Mouse (Mus musculus) embryonic fibroblast, embryonic 13.5 days (primary cell): ENCODE measurements around the gene Polr2i. TPM values are rescaled to one million over a fixed set of nuclear protein-coding genes. Genes with fewer than 3 reads are reported as not detected.
"Not testable (repeated sequence)": the region's sequence is repeated elsewhere in the genome, so short reads cannot be mapped to it uniquely, and the experiment has no call there.

ENCODE experiments used
- H3K27ac ChIP-seq: 2 replicates; pipeline ENCODE4 v1.5.1; 2012; ENCODE audit warnings: low read length, control low read depth, inconsistent platforms; ENCODE audit not compliant: insufficient read depth
- H3K4me1 ChIP-seq: 2 replicates; pipeline ENCODE4 v1.6.1; 2011; ENCODE audit warnings: low read length; ENCODE audit not compliant: control insufficient read depth, insufficient read depth
- H3K4me3 ChIP-seq: 2 replicates; pipeline ENCODE4 v1.5.1; 2011; ENCODE audit warnings: mild to moderate bottlenecking, control low read depth, low read length; ENCODE audit not compliant: insufficient read depth
- CTCF ChIP-seq: IDR thresholded peaks from 2 replicates; pipeline ENCODE4 v1.5.1; 2011; ENCODE audit warnings: mild to moderate bottlenecking, control low read depth, low read length, moderate library complexity, borderline replicate concordance; ENCODE audit not compliant: insufficient read depth
- POLR2A ChIP-seq: IDR thresholded peaks from 2 replicates; pipeline ENCODE4 v1.6.1; 2011; ENCODE audit warnings: low read depth, mild to moderate bottlenecking, control low read depth, low read length, moderate library complexity
- polyA plus RNA-seq: library from polyadenylated mRNA; stranded (reverse); fragments of >200 nt; gene quantifications from 2 replicates; pipeline ENCODE4 v1.2.4, GENCODE M21; 2011; ENCODE audit warnings: low read depth; ENCODE audit not compliant: missing spikeins, insufficient read length

Polr2i gene
- polyA plus RNA-seq, 1 experiment, result 53.4 TPM

GRCm38 (mm10) chr7:30220008-30220356 lies 11.8 kb upstream of the Polr2i start:
- TF ChIP-seq CTCF, result no peak
- no peak for TF ChIP-seq POLR2A

DNA sequence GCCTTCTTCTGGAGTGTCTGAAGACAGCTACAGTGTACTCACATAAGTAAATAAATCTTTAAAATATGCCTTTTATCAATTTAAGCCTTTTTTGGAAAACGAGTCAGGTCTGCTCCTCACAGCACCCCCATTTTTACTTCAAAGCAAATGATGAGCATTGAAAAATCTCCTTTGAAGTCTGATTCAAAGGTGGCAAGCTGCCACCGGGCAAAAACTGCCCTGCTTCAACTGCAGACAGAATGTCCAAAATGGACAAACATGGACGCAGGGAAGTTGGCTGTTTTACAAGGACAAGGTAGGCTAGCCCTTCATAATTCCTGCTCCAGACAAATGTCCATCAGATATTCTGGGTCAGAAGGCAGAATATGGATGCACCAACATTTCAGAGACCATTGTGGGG lies 10.3 kb upstream of the Polr2i start:
- no peaks in the 10 kb centered on the region for H3K4me1 ChIP-seq
- TF ChIP-seq CTCF, result no peak
- no peak for TF ChIP-seq POLR2A
- no peak overlapping the region for H3K4me3 ChIP-seq
- H3K27ac ChIP-seq, result no peak overlapping the region

More at GRCm38 (mm10) chr7:30220008-30220356, 11.8 kb upstream of the Polr2i start:
- Histone ChIP-seq H3K4me1 (no peaks in the 10 kb centered on the region), H3K27ac (no peak overlapping the region), H3K4me3 (no peak overlapping the region; the same call in 1 of the 2 replicates)

DNA sequence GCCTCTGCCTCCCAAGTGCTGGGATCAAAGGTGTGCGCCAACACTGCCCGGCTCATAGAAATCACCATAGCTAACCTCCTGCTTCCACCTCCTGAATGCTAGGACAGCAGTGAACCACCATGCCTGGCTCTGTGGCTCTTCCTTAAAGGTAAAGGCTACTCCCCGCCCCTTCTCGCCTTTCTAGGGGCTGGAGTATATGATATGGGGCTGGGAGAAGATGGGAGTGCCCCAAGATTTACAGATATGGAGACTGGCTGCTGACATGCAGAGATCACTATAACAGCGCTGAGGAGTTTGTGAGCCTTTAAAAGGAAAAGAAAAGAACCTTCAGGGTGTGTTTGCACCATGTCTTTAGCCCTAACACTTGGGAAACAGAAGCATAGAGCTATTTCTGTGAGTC lies 9.5 kb upstream of the Polr2i start:
- no peak for TF ChIP-seq POLR2A
- TF ChIP-seq CTCF, result no peak
- H3K27ac ChIP-seq, result no peak overlapping the region
- no peaks in the 10 kb centered on the region for H3K4me1 ChIP-seq
- no peak overlapping the region for H3K4me3 ChIP-seq

DNA sequence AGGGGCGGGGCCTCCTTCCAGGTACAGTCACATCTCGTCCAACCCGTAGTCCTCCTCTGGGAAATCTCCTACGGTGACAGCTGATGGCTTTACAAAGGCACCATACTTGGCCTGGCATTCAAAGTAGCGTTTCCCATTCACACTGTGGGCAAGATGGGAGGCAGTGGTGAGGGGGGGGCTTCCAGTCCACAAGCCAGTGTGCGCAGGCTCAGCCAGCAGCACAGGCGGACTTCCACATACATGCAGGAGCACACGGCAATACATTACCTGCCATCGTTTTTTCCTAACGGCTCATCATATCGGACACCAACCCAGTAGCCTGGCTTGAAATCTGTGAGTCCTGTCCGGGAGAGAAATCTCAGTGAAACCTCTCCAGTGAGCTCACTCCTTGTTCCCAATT lies 7.5 kb upstream of the Polr2i start:
- Histone ChIP-seq H3K4me3 (no peak overlapping the region), H3K27ac (no peak overlapping the region), H3K4me1 (no peaks in the 10 kb centered on the region)
- TF ChIP-seq POLR2A, result no peak
- no peak for TF ChIP-seq CTCF

GRCm38 (mm10) chr7:30231328-30231668 lies 450 bp upstream of the Polr2i start:
- Histone ChIP-seq H3K4me3 (peak overlapping the region; percentile 68), H3K4me1 (no peaks in the 10 kb centered on the region; the same call in 1 of the 2 replicates), H3K27ac (no peak overlapping the region)
- no peak for TF ChIP-seq CTCF
- TF ChIP-seq POLR2A, result no peak

DNA sequence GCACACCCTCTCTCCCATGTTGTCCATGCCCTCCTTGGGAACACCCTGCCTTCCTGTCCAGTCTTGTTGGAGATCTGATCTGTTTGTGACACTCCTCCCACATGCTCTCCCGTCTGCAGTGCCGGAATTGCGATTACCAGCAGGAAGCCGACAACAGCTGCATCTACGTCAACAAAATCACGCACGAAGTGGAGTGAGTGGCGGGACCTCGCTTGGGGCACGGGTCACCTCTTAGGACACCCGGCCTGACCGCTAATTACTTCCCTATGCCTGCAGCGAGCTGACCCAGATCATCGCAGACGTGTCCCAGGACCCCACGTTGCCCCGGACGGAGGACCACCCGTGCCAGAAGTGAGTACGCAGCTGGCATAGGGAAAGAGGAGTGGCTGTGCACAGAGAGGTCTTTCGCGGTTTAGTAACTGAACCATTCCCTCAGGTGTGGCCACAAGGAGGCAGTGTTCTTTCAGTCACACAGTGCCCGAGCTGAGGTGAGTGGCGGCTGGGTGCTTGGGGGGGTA lies 942 bp downstream of the Polr2i start:
- peak overlapping the region; percentile 63 for H3K4me3 ChIP-seq
- TF ChIP-seq POLR2A, result no peak
- peak; percentile 52; the same call in 1 of the 2 replicates for TF ChIP-seq CTCF
- H3K4me1 ChIP-seq, result no peaks in the 10 kb centered on the region; the same call in 1 of the 2 replicates
- no peak overlapping the region for H3K27ac ChIP-seq

- no peak for TF ChIP-seq CTCF
- TF ChIP-seq POLR2A, result no peak
- no peaks in the 10 kb centered on the region; the same call in 1 of the 2 replicates for H3K4me1 ChIP-seq
- H3K4me3 ChIP-seq, result no peak overlapping the region
- H3K27ac ChIP-seq, result no peak overlapping the region
Measured at GRCm38 (mm10) chr7:30233387-30233786, 1.6 kb downstream of the Polr2i start.

- H3K4me1 ChIP-seq, result no peaks in the 10 kb centered on the region; the same call in 1 of the 2 replicates
- TF ChIP-seq CTCF (no peak), POLR2A (no peak)
- no peak overlapping the region for H3K27ac ChIP-seq
- H3K4me3 ChIP-seq, result no peak overlapping the region
Measured at GRCm38 (mm10) chr7:30234276-30234858, 2.6 kb downstream of the Polr2i start.

DNA sequence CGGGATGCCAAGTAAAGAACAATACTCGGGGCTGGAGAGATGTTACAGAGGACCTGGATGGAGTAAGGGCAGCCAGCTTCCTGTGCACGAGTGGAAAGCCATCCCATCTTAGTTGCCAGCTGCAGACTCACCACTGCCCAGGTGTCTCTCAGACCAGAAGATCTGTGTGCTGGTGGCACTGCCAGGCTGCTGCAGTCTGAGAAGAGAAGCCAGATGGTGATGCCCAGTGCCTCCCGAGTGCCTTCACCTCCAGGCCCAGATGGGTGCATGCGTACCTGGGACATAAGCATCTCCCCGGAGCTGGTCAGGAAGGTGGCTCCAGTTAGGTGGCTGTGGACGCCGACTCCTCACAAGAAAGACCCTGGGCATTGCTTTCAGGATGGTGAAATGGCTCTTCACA lies 3.3 kb downstream of the Polr2i start:
- no peak for TF ChIP-seq POLR2A
- TF ChIP-seq CTCF, result no peak
- Histone ChIP-seq H3K4me1 (no peaks in the 10 kb centered on the region; the same call in 1 of the 2 replicates), H3K27ac (no peak overlapping the region), H3K4me3 (no peak overlapping the region)

DNA sequence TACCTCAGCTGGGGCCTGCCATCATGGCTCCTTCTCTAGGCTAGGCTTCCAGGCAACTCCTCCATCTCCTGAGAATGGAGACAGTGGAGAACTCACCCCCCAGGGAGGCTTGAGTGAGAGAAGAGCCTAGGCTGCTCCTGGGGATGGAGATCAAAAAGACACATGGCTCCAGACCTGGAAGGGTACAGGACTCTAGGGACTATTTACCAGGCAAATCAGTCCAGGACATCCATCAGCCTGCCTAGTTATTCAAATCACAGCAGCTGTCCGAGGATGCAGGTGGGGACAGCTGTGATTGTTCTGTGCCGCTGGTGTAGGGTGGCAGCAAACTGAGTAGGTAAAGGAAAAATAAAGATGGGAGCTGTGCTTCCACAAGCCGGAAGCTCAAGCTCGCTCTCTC lies 3.9 kb downstream of the Polr2i start, which contains the start of gene Ovol3:
Gene Ovol3 (minus strand): TSS at position 101 of the 400 bp plus-strand sequence.
- Histone ChIP-seq H3K27ac (no peak within 1 kb of the TSS), H3K4me1 (no peaks in the 10 kb centered on the region; the same call in 1 of the 2 replicates), H3K4me3 (no peak within 1 kb of the TSS)
- TF ChIP-seq POLR2A (no peak), CTCF (no peak)

- H3K4me1 ChIP-seq, H3K4me3 ChIP-seq, H3K27ac ChIP-seq: not testable (repeated sequence)
Measured at GRCm38 (mm10) chr7:30237374-30237773, 5.6 kb downstream of the Polr2i start.
